Mouse (Mus musculus): Measurements from ENCODE around the gene Dbn1. TPM values are rescaled to one million over a fixed set of nuclear protein-coding genes. Genes with fewer than 3 reads are reported as not detected.

Dbn1 gene
- polyA plus RNA-seq, 3 experiments from 2014 or later, result 0.15 TPM; not detected in 2

DNA sequence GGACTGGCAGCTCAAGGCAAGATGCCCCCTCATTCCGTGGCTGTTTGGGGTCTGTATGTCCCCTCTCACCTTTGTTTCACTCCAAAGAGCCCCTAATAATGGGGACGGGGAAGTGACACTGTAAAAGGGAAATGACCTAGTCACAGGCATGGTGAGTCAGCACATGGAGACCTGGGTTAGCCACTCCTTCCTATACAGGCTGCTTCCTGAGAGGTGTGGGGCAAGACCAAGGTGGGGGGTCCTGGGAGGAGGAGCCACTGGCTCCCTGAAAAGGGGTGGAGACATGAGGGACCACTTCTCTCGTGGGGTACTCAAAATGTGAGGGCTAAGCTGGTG lies 22.4 kb upstream of the Dbn1 start:
- ATAC-seq, result no peak

DNA sequence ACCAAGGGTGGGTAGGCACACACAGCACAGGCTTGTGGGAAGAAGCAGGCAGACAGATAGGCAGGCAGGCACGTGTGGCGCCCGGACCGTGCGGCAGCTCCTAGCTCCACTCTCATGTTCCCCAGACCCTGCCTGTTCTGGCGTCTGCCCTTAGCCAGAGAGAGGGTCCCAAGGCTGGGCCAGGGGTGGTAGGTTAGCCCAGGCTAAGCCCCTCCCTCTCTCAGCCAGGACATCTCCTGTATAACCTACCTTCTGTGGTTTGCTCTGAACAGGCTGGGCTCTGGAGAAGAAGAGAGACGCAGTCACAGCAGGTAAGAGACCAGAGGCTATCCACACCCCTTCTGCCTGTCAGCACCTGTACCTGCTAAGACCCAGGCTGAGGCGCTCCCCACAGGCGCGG lies 20.6 kb upstream of the Dbn1 start:
- no peak for ATAC-seq

DNA sequence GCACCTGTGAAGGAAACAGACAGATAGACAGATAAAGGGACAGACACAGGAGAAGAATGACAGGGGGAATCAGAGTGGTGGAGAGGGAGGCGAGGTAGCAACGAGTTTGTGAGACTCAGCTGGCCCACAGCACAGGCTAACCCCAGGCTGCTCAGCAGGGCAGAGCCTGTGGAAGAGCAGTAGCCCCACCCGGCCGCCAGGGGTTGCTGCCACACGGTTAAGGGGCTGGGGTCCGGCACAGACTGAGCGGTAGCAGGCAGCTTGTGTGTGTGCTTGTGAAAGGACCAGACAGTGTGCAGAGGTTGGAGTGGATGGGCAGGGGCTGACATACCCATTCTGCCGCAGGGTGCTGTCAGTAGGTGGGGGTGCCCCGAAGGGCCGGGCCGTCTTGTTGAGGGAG lies 20.0 kb upstream of the Dbn1 start:
- ATAC-seq, result no peak

DNA sequence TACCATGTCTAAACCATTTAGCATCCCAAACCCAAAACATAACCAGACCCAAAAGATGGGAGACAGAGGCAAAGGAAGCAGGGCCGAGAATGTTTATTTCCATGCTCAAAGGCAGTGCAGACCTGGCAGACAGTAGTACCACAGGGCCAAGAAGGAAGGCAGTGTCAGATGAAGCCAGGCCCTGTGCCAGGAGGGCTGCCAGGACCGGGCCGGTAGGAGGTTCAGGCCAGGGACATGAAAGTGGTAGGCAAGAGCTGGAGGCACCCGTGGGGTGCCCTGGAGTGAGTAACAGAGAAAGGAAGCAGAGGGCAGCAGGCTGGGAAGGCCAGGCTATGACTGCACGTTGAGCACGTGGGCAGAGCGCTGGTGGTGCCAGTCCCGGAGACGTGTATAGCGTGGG lies 18.8 kb upstream of the Dbn1 start:
- no peak for ATAC-seq

DNA sequence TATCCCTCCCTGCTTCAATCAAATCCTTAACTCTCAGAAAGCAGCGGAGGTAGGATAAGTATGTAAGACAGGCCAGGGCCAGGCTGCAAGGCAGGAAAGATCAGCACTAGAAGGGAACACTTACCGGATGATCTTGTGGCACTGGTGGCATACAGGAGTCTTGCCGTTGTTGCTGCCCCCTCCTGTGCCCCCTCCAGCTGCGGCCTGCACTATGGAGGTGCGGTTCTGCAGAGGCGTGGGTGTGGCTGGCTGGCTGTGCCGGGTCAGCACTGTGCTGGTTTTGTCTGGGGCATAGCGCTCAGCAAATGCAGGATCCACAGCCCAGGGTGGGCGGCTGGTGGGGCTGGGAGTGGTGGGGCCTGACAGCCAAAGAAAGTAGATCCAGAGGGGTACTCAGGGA lies 17.9 kb upstream of the Dbn1 start:
- no peak for ATAC-seq

DNA sequence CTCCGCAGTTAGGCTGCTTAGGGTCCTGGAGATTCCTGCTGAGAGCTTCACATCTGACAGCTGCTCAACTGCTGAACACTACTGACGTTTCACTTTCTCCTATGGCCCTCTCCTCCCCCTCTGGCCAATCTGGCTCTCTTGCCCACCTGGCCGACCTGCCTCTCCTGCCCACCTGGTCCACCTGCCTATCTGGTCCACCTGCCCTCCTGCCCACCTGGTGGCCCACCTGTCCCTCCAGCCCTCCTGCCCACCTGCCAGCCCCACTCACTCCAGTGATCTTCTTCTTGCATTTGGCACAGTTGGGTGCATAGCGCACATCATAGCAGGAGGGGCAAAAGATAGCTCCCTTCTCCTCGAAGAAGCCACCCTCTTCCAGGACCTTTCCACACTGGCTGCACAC lies 16.5 kb upstream of the Dbn1 start:
- ATAC-seq, result no peak

DNA sequence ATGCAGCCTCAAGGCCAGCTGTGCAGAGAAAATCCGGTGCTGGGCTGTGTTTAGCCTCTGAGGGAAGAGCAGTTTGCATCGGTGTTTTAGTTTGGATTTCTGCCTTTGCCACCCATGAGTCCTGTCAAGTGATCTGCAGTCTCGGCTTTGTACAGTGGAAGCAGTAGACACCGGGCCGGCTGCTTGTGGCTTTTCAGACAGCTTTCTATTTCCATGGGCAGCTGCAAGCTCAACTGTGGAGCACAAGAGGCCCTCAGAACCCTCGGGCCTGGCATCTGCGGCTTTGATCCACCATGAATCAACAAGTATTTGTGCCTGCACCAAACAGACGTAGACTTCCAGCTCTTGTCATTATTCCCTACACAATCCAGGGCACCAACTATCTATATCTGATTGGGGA lies 14.5 kb upstream of the Dbn1 start:
- no peak for ATAC-seq

DNA sequence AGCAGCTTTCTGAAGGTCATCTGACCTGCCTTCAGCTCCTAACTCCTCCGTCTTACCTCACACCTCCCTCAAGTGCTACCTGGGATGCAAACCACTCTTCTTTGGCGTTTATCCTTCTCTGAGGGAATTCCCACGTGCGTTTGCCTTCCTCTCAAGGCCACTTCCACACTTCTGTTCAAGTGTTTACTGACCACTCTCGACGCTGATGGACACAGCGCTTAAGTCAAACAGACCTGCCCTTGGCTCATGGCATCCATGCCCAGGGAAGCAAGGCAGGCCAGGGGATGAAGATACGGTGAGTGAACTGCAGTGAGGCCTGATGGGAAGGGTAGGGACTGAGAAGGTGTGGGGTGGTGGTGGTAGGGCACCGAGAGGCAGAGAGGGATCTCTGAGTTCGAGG lies 12.7 kb upstream of the Dbn1 start:
- ATAC-seq, result no peak

DNA sequence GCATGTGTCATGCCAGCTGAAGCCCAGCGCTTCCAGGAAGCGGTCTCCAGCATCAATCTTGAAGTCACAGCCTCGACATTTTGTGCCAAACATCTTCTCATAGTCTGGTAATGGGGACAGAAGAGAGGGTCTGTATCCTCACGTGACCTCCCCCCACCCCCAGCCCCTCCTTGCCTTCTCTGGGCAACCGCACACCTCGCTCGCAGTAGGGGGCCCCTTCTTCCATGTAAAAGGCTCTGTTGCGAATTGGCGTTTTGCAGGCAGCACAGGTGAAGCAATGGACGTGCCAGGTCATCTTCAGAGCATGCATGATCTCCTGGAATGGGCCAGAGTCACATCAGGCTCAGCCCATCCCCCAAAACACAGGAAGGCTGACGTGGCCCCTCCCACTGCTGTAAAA lies 11.0 kb upstream of the Dbn1 start:
- no peak for ATAC-seq

DNA sequence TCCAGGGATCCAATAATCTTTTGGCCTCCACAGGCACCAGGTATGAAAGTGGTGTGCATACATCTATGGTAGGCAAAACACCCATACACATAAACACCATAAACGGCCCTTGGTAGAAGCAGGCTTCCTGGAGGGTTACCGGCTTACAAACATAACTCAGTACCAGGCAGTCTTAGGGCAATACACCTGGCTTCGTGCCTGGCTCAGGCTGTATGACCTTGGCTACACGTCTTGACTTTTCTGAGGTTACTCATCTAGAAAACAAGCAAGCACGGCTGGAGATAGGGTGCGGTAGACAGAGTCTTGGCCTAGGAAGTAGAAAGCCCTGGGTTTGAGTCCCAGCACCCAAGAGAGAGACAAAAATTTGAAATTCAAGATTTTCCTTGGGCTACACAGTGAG lies 8.8 kb upstream of the Dbn1 start:
- no peak for ATAC-seq

DNA sequence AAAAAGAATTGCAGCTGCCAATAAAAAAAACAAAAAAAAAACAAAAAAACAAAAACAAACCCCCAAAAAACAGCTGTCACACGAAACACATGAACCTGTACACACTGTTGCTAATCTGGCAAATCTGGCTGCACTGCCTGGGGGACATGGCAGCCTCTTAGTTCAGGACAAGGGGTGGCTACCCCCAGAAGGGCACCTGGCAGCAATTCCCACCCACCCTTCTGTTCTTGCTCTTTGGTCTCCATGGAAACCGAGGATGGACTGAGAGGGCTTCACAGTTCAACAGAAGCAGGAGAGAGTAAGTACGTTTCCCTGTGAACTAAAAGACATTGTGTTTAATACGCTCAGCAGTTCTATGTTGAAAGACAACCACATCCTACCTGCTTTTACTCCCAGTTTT lies 7.8 kb upstream of the Dbn1 start:
- ATAC-seq, result no peak

DNA sequence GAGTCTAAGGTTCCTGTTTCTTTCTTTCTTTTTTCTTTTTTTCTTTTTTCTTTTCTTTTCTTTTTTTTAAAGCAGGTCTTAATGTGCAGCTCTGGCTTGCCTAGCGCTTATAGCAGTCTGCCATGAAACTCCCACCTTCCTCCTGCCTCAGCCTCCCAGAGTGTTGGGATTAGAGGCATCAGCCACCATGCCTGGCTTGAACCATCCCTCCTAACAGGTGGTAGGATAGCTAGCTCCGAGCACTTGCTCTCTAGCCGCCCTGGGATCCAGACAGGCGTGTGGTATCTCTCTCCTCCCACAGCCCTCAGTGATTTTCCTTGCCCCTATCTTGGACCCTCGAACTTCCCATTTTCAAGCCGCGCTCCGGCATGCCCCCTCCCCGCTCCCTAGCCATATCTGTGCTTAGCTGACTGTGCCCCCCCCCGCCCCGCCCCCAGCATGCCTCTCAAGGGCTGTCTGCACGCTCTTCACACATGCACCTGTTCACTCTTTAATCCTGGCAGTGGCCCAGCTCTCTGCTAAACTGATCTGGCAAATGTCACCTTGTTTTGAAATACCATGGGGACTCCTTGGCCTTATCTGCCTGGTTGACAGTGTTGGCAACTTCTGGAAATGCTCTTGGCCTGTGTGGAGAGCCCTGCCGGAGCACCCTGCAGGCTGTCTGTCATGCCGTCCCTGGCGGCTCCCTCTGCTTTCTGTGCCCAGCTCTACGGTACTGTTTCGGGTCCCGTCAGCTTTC lies 7.1 kb upstream of the Dbn1 start:
- ATAC-seq, result no peak

DNA sequence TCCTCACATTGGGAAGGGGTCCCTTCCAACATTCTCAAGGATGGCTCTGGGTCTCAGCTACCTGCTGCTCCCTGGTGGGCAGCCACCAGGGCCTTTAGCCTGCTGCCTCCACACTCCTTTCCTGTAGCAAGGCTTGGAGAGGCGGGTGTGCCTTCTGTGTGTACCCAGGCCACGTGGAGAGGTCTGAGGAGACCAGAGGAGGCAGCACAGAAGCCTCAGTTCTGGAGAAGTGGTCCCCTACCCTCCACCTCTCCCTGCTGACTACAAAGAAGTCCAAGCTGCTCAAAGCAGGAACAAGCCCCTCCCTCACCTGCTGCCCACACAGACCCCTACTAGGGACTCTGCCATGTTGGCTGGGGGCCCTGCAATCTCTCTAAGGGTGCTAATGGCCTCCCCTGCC lies 6.3 kb upstream of the Dbn1 start:
- no peak for ATAC-seq

DNA sequence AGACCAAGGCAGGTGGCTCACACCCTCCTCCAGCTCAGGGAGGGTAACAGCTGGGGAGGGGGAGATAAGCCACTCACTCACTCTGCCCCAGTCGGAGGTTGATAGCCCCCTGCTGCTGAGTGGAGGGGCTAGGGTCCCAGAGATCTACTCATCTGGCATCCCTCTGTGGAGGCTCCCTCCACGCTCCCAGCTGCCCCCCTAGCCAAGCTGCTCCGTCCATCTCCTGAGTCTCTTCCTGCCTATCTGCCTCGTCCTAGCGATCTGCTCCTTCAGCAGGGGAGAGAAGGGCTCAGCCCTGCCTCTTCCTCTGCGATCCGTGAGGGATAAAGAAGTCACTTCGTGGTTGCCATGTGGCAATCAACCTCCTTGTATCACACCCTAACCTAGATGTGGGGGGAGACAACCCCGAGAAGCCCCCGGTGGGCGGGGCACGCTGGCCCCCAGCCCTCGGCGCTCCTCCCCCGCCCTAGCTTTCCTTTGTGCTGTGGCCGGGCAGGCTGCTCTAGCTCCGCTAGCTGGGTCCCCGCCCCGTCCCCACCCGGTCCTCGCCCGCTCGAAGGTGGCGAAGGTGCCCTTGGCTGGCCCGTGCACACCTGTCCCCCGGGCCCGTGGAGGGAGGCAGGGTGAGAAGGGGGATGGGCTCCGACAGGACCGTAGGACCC lies 864 bp downstream of the Dbn1 start:
- ATAC-seq, result no peak

DNA sequence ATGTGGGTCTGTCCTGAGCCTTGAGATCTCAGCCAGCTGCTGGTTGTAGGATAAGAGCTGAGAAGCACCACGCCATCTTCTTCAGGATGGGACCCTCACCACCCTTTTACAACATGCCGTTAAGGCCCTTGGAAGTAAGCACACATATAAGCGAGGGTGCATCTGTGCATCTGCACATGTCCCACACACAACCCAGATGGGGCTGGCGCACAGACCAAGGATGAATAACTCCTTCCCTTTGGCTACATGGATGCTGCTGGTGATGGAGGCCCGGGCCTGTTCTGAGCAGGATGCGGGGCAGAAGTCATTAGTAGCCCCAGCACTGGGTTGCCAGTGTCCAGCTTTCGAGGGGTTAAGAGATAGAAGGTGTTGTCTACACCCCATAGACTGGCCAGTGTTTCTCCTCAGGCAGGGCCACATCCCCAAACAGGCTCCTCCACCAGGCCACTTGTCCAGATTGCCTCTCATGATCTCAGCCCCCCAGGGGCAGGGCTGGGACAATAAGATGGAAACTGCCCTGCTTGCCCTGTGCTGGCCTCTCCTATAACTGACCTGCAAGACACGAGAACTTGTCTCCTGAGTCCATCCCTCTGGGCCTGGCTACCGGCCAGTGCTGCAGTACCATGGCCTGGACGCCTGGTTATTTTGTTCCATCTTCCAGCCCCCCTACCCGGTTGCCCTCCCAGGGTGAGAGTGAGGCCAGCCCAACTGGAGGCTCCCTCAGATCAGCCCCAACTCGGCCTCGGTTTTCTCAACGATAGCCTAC lies 1.7 kb downstream of the Dbn1 start:
- ATAC-seq, result no peak

DNA sequence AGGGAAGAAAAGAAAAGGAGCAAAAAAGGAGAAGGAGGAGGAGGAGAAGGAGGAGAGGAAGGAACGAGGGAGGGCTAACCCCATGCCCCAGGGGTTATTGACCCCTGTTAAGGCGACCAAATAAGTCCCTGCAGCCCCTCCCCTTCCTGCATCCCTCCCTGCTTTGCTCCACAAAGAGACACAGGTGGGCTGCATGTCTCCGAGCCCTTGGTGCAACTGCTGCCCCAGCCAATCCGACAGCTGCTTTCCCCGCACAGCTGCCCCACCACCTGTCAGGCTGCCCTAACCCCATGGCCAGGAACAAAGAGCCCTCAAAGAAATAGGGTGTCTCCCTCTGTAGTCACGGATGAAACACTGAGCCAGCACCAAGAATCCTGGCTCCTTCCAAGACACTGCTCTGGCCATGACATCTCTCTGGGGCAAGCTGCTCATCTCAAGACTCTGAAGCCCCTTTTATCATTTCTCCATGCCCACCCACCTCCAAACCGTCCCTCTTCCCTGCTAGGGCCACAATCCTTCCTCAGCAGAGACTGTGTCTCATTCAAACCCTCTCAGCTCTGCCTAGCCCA lies 3.3 kb downstream of the Dbn1 start:
- ATAC-seq, result no peak

DNA sequence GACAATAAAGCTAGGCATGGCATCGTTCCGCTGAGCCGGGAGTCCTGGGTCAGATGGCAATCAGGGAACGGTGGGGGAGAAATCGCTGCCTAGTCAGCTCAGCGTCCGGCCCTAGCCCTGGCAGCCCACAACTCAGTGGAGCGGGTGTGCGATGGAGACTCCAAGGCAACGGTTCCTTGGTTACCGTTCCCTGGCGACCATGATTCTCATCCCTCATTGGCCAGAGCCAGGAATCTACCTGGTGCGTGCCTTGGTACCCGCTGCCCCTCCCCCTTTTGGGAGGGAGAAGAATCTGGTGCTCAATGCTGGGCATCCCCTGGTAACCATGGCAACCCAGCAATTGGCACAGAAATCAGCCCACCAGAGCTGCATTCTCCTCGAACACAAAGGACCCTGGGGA lies 4.3 kb downstream of the Dbn1 start:
- no peak for ATAC-seq

DNA sequence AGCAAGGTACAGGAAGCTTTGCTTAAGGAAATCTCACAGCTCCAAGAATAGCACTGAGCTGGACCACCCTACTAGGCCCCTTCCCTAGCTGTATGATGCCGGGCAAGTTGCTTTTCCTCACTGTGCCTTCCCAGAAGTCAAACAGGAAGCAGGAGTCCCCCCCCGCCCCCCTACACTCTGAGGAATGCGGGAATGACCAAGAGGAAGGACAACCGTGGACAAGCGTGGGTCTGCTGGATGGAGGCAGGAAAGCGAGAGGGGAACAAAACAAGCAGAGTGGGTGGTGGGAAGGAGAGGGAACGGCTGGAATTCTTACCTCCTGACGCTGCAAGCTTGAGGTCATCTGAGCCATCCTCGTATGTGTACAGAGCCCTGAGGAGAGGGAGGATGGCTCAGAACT lies 4.8 kb downstream of the Dbn1 start:
- ATAC-seq, result no peak

DNA sequence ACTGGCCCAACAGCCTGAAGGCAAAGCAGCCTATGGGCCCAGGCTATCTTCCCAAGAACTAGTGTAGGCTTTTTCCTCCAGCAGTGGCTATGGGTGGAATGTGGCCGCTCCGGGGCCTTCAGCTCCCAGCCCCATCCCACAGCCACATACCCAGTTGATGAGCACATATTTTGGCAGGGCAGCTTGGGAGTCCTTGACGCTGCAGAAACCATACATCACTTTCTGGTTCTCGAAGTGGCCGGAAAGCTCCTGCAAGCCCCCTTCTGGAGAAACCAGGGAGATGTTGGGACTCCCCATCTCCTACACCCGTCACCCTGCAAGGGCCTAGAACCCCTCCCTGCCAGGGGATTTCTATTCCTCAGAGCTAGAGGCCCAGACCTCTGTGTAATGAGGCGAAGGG lies 5.4 kb downstream of the Dbn1 start:
- ATAC-seq, result no peak

DNA sequence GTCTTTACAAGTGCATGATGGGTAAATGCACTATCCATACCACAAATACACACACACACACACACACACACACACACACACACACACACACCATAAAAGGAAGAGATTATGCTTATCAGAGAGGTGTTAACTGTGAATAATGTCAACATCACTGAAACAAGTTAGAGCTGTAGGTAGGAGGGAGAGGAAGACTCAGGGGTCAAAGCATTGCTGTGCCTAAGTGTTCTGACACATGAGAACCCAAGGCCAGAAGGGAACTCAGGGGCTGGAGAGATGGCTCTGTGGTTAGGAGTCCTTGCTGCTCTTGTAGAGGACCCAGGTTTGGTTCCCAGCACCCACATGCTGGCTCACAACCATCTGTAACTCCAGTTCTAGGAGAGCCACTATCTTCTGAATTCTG lies 8.0 kb downstream of the Dbn1 start:
- no peak for ATAC-seq

DNA sequence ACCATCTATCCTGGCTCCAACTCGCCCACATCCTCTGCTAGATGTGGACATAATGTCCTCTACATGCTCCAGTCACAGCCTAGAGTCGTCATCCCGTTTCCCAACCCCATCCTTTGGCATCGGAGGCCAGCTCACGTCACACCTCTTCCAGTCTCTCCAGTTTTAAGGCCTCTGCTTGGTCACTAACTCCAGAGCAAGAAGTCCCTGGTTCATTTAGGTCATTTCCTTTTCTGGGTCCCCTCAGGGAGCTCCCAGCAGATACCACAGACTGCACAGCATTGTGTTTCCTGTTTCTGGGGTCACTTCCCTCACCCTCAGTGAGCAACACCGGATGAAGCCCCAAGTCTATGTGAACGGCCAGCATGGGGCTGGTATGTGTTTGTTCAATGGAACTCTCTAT lies 8.9 kb downstream of the Dbn1 start:
- ATAC-seq, result peak; percentile 25

DNA sequence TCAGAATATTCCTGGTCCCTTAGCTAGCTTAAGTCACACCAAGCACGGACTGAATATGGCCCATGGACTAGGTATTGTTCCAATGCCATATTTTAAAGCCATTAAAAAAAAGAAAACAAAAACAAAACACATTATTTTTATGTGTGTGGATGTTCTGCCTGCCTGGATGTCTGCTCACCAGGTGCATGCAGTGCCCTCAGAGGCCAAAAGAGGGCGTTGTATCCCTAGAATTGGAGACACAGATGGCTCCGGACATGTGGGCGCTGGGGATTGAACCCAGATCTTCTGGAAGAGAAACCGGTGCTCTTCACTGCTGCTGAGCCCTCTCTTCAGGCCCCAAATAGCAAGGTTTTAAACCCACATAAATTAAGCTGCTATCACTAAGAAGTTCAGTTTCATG lies 9.9 kb downstream of the Dbn1 start:
- ATAC-seq, result no peak

DNA sequence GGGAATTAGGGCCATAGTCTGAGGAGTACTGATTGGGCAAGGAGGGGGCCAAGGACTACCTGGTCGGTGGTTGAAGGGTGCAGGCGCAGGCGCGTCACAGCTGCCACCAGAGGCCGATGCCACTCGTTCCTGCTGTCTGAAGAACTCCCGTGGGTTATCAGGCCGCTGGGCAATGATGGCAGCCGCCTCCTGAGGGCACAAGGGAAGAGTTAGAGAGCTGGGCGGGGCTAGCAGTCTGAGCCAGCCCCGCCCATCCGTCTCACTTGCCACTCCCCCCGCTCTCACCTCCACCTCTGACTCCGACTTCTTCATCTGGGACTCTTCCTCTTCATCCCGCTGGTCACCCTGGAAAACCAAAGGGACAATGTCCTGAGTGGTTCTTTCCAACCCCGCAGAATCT lies 10.4 kb downstream of the Dbn1 start:
- ATAC-seq, result no peak

DNA sequence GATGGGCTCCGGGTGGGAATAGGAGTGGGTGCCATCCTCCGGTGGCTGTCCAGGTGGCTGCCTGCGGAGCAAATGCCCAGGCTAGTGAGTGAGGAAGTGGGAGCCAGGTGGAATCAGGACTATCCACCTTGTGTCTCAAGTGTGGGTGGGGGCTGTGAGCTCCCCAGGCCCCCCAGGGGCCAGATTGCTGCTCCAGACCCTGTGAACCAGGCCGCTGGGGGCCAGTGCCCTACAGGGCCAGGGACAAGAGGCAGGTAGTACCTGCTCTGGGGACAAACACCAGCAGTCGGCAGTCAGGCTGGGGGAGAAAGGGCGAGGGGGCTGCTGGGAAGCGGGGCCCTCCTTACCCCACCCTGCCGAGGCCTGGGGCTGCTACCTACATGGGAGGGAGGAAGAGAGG lies 11.7 kb downstream of the Dbn1 start:
- ATAC-seq, result no peak
